Mouse (Mus musculus): Measurements from ENCODE around the gene Cldn7. TPM values are rescaled to one million over a fixed set of nuclear protein-coding genes. Genes with fewer than 3 reads are reported as not detected.

Cldn7 gene
- polyA plus RNA-seq, 1 experiment from 2014 or later: 117 TPM

DNA sequence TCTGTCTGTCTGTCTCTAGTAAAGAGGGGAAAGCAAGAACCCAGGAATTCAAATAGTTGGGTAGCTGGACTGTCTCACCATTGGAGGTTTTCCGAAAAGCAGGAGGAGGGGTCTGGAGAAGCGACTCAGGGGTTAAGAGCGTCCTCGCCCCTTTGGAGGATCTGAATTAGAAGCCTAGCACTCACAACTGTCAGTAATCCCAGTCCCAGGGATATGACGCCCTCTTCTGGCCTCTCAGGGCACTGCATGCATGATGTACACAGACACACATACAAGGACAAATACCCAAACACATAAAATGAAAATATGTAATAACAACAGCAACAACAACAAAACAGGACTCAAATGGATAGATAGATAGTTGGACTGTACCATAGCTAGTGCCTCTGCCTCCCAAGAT lies 4.0 kb upstream of the Cldn7 start:
- Histone ChIP-seq H3K4me3 (ENCODE audit: low read length) (no peak overlapping the region), H3K27me3 (ENCODE audit: control insufficient read depth, insufficient read depth, low read length) (peaks cover 17% of the 10 kb centered on the region), H3K9me3 (ENCODE audit: control insufficient read depth, low read length) (no peaks in the 10 kb centered on the region), H3K27ac (ENCODE audit: low read depth, low read length) (no peak overlapping the region), H3K4me1 (ENCODE audit: control insufficient read depth, insufficient read depth, low read length) (no peaks in the 10 kb centered on the region), H3K4me2 (replicated peaks; ENCODE audit: low read depth, low read length) (no peak overlapping the region), H3K9ac (ENCODE audit: low read depth, low read length) (no peak overlapping the region), H3K36me3 (ENCODE audit: control insufficient read depth, insufficient read depth, low read length) (no peaks in the 10 kb centered on the region)
- 43% methylated on average over 5 of the region's 5 CpGs for WGBS
- no peak for ATAC-seq (ENCODE audit: low FRiP score, low TSS enrichment)

DNA sequence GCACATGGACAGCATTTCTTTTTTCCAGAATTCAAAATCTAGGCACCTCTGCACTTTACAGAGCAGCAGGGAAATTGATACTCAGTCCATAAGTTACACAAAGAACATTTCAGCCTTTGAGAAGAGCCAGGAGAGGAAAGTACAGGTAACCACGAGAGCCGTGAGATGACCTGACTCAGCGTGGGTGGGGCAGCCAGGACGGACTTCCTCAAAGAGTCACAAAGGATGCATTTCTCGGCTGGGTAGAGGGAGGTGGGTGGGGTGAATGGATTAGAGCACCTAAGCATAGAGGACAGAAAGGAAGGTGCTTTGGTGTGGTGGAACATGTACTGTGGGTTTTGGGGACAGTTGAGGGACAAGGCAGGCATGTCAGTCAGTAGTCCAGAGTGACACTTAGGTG lies 2.7 kb upstream of the Cldn7 start:
- Histone ChIP-seq H3K4me3 (ENCODE audit: low read length) (no peak overlapping the region), H3K4me2 (replicated peaks; ENCODE audit: low read depth, low read length) (no peak overlapping the region), H3K4me1 (ENCODE audit: control insufficient read depth, insufficient read depth, low read length) (peaks cover 4% of the 10 kb centered on the region; the same call in 1 of the 2 replicates), H3K9ac (ENCODE audit: low read depth, low read length) (no peak overlapping the region), H3K27me3 (ENCODE audit: control insufficient read depth, insufficient read depth, low read length) (peaks cover 29% of the 10 kb centered on the region), H3K9me3 (ENCODE audit: control insufficient read depth, low read length) (no peaks in the 10 kb centered on the region), H3K27ac (ENCODE audit: low read depth, low read length) (no peak overlapping the region), H3K36me3 (ENCODE audit: control insufficient read depth, insufficient read depth, low read length) (no peaks in the 10 kb centered on the region)
- no peak for ATAC-seq (ENCODE audit: low FRiP score, low TSS enrichment)
- WGBS: 31% methylated on average over 5 of the region's 5 CpGs

DNA sequence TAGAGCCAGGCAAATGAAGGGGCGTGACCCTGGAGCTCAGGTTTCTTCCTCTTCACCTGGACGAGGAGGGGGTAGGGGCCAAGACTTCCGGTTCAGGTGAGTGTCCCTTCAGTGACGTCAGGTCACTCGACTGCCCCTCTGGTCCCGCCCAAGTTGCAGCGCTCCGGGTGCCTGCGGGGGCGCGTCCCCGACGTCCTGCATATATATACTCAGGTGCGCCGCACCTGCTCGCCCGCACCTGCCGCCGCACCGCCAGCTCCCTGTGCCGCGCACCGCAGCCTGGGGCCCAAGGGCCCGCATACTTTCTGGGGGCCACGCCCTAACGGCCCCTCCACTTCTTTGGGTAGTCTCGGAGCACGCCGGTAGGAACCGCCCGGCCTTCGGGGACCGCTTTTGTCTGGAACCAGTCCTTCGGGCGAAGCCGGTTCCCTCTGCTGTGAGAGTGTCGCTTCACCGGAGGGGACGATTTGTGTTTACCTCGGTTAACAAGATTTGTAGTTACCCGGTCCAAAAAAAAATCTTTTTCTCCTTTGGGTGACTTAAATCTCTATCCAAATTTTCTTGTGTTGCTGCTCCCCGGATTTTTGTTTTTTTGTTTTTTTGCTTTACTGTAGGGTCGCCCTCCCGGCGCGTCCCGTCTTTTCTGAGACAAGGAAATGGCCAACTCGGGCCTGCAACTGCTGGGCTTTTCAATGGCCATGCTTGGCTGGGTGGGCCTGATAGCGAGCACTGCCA lies 859 bp downstream of the Cldn7 start:
- peaks cover 33% of the 10 kb centered on the region for H3K27me3 ChIP-seq (ENCODE audit: control insufficient read depth, insufficient read depth, low read length)
- H3K9ac ChIP-seq (ENCODE audit: low read depth, low read length): peak overlapping the region; percentile 67
- peaks cover 4% of the 10 kb centered on the region; the same call in 1 of the 2 replicates for H3K4me1 ChIP-seq (ENCODE audit: control insufficient read depth, insufficient read depth, low read length)
- H3K36me3 ChIP-seq (ENCODE audit: control insufficient read depth, insufficient read depth, low read length): peaks cover 24% of the 10 kb centered on the region
- peak; percentile 36 for ATAC-seq (ENCODE audit: low FRiP score, low TSS enrichment)
- H3K9me3 ChIP-seq (ENCODE audit: control insufficient read depth, low read length): no peaks in the 10 kb centered on the region
- H3K4me3 ChIP-seq (ENCODE audit: low read length): peak overlapping the region; percentile 44
- peak overlapping the region; percentile 55 for H3K4me2 ChIP-seq (replicated peaks; ENCODE audit: low read depth, low read length)
- H3K27ac ChIP-seq (ENCODE audit: low read depth, low read length): peak overlapping the region; percentile 80
- WGBS: 1% methylated on average over 49 of the region's 49 CpGs

DNA sequence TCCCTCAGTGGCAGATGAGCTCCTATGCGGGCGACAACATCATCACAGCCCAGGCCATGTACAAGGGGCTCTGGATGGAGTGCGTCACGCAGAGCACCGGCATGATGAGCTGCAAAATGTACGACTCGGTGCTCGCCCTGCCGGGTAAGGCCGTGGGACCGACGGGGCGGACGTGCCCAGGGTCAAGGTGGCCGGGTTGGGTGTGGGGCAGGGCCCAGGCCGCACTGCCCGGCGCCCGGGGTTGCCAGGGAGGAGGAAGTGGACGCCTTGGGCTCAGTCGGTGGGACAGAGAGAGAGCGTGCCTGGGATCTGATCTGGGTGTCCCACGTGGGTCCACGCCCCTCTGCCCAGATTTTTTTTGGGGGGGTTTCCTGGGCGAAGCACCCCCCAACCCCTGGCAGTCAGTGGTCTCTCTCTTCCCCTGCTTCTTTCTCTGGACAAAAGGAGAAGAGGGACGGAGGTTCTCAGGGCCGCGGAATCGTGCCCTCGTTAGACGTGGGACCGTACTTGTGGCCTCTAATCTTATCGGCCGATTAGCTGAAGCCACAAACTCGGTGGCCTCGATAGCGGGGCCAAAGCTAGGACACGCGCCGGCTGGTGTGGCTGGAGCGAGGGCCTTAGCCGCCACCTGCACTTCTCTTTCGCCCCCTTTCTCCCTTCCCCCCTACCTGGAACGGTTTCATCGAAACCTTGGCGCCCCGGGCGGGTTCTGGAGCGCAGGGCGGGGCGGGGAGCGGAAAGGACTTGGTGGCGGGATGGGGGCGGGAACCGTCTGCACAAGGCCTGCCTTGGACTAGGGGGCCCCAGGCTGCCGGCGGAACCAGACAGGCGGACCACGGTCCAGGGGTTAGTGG lies 1.7 kb downstream of the Cldn7 start:
- Histone ChIP-seq H3K27ac (ENCODE audit: low read depth, low read length) (peak overlapping the region; percentile 80), H3K4me2 (replicated peaks; ENCODE audit: low read depth, low read length) (peak overlapping the region; percentile 55), H3K36me3 (ENCODE audit: control insufficient read depth, insufficient read depth, low read length) (peaks cover 27% of the 10 kb centered on the region), H3K27me3 (ENCODE audit: control insufficient read depth, insufficient read depth, low read length) (peaks cover 33% of the 10 kb centered on the region), H3K9me3 (ENCODE audit: control insufficient read depth, low read length) (no peaks in the 10 kb centered on the region), H3K4me3 (ENCODE audit: low read length) (peak overlapping the region; percentile 44), H3K9ac (ENCODE audit: low read depth, low read length) (peak overlapping the region; percentile 67), H3K4me1 (ENCODE audit: control insufficient read depth, insufficient read depth, low read length) (peaks cover 4% of the 10 kb centered on the region; the same call in 1 of the 2 replicates)
- ATAC-seq (ENCODE audit: low FRiP score, low TSS enrichment): peak; percentile 79
- under 1% methylated on average over 57 of the region's 59 CpGs for WGBS

DNA sequence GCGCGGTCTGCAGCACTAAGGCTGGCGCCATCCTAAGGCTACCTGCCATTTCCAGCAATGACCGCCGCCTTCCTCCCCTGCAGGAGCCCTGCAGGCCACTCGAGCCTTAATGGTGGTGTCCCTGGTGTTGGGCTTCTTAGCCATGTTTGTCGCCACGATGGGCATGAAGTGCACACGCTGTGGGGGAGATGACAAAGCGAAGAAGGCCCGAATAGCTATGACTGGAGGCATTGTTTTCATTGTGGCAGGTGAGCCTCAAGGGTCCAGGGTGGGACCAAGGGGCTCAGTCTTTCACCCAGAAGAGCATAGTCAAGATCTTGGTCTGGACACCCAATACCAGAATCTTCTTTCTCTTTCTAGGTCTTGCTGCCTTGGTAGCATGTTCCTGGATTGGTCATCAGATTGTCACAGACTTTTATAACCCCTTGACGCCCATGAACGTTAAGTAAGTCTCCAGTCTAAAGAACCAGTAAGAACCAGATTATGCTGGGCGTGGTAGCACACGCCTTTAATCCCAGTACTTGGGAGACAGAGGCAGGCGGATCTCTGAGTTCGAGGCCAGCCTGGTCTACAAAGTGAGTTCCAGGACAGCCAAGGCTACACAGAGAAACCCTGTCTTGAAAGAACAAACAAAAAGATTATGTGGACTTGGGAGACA lies 2.4 kb downstream of the Cldn7 start:
- H3K9me3 ChIP-seq (ENCODE audit: control insufficient read depth, low read length): no peaks in the 10 kb centered on the region
- H3K4me1 ChIP-seq (ENCODE audit: control insufficient read depth, insufficient read depth, low read length): peaks cover 4% of the 10 kb centered on the region; the same call in 1 of the 2 replicates
- 34% methylated on average over 17 of the region's 17 CpGs for WGBS
- peak overlapping the region; percentile 55 for H3K4me2 ChIP-seq (replicated peaks; ENCODE audit: low read depth, low read length)
- H3K4me3 ChIP-seq (ENCODE audit: low read length): peak overlapping the region; percentile 44
- peak overlapping the region; percentile 80; the same call in 1 of the 2 replicates for H3K27ac ChIP-seq (ENCODE audit: low read depth, low read length)
- peak overlapping the region; percentile 67 for H3K9ac ChIP-seq (ENCODE audit: low read depth, low read length)
- peaks cover 32% of the 10 kb centered on the region for H3K36me3 ChIP-seq (ENCODE audit: control insufficient read depth, insufficient read depth, low read length)
- peaks cover 33% of the 10 kb centered on the region for H3K27me3 ChIP-seq (ENCODE audit: control insufficient read depth, insufficient read depth, low read length)
- no peak for ATAC-seq (ENCODE audit: low FRiP score, low TSS enrichment)

DNA sequence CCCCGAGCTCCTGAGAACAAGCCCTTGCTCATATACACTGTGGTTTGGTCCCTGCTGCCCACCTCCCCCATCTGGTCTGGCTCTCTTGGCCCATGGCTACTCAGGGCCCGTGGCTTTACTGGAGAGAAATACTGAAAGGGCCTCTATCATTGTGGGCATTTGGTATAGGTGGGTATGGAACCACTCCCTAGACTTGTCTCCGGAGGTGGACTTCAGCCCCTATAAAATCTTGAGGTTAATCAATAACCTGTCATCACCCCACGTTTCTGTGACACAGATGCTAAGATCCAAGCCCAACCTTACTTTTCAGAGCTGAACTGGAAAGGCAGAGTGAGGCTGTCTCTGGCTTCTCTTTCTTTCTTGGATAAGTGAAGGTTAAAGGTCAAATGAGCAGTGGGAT lies 4.2 kb downstream of the Cldn7 start:
- Histone ChIP-seq H3K27ac (ENCODE audit: low read depth, low read length) (no peak overlapping the region), H3K36me3 (ENCODE audit: control insufficient read depth, insufficient read depth, low read length) (peaks cover 46% of the 10 kb centered on the region), H3K4me3 (ENCODE audit: low read length) (no peak overlapping the region), H3K4me2 (replicated peaks; ENCODE audit: low read depth, low read length) (no peak overlapping the region), H3K27me3 (ENCODE audit: control insufficient read depth, insufficient read depth, low read length) (peaks cover 29% of the 10 kb centered on the region), H3K9me3 (ENCODE audit: control insufficient read depth, low read length) (no peaks in the 10 kb centered on the region), H3K4me1 (ENCODE audit: control insufficient read depth, insufficient read depth, low read length) (peaks cover 4% of the 10 kb centered on the region; the same call in 1 of the 2 replicates), H3K9ac (ENCODE audit: low read depth, low read length) (no peak overlapping the region)
- WGBS: 83% methylated on average over 4 of the region's 4 CpGs
- ATAC-seq (ENCODE audit: low FRiP score, low TSS enrichment): no peak

DNA sequence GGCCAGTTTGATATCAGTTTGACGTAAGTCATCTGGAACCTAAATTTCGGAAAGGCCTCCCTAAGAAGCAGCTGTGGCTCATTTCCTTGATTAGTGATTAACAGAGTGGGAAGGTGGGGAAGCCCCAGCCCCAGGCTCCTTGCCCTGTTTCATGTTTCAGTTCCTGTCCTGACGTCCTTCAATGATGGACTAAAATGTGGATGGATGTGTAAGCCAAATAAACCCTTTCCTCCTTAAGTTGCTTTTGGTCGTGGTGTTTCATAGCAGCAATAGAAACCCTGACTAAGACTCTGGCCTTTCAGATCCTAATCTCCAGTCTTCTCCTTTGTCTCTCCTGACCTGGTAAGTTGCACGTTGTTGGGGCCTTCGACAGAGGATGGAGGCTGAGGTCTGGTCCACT lies 5.6 kb downstream of the Cldn7 start:
- ATAC-seq (ENCODE audit: low FRiP score, low TSS enrichment): no peak
- Histone ChIP-seq H3K36me3 (ENCODE audit: control insufficient read depth, insufficient read depth, low read length) (peaks cover 60% of the 10 kb centered on the region), H3K9ac (ENCODE audit: low read depth, low read length) (no peak overlapping the region), H3K4me1 (ENCODE audit: control insufficient read depth, insufficient read depth, low read length) (peaks cover 4% of the 10 kb centered on the region; the same call in 1 of the 2 replicates), H3K27ac (ENCODE audit: low read depth, low read length) (no peak overlapping the region), H3K9me3 (ENCODE audit: control insufficient read depth, low read length) (no peaks in the 10 kb centered on the region), H3K27me3 (ENCODE audit: control insufficient read depth, insufficient read depth, low read length) (peaks cover 19% of the 10 kb centered on the region), H3K4me3 (ENCODE audit: low read length) (no peak overlapping the region), H3K4me2 (replicated peaks; ENCODE audit: low read depth, low read length) (no peak overlapping the region)
- 63% methylated on average over 6 of the region's 6 CpGs for WGBS

DNA sequence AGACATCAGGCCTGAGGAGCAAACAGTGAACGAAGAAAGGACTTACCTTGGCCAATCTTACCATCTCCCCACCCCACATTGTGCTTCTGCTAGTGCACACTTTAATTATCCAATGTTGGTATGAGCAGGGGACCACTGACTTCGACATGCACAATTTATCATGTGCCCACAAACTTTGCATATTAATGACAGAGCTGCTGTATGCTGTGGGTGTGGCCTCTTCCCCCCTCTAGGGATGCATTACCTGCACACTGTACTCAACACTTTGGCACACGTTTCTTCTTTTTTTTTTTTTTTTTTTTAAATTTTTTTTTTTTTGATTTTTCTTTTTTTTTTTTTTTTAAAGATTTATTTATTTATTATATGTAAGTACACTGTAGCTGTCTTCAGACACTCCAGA lies 6.2 kb downstream of the Cldn7 start:
- H3K4me1 ChIP-seq (ENCODE audit: control insufficient read depth, insufficient read depth, low read length): peaks cover 4% of the 10 kb centered on the region; the same call in 1 of the 2 replicates
- ATAC-seq (ENCODE audit: low FRiP score, low TSS enrichment): no peak
- 86% methylated on average over 3 of the region's 3 CpGs for whole genome bisulfite sequencing
- no peak overlapping the region for H3K4me2 ChIP-seq (replicated peaks; ENCODE audit: low read depth, low read length)
- H3K4me3 ChIP-seq (ENCODE audit: low read length): no peak overlapping the region
- no peak overlapping the region for H3K9ac ChIP-seq (ENCODE audit: low read depth, low read length)
- no peaks in the 10 kb centered on the region for H3K9me3 ChIP-seq (ENCODE audit: control insufficient read depth, low read length)
- H3K36me3 ChIP-seq (ENCODE audit: control insufficient read depth, insufficient read depth, low read length): peaks cover 65% of the 10 kb centered on the region
- H3K27me3 ChIP-seq (ENCODE audit: control insufficient read depth, insufficient read depth, low read length): peaks cover 14% of the 10 kb centered on the region
- H3K27ac ChIP-seq (ENCODE audit: low read depth, low read length): no peak overlapping the region

Data from kidney, embryonic 14.5 days (tissue).